Mouse (Mus musculus) olfactory bulb, adult 2 months (tissue): ENCODE data around the gene Upk3bl. TPM values are rescaled to one million over a fixed set of nuclear protein-coding genes. Genes with fewer than 3 reads are reported as not detected.
A peak's percentile ranks its signal among the peaks of the same experiment; 100 is the strongest.
"Not testable (repeated sequence)": the region's sequence is repeated elsewhere in the genome, so short reads cannot be mapped to it uniquely, and the experiment has no call there.

Experiments used
- H3K27ac ChIP-seq: fragments of 200-500 bp; 2 replicates; pipeline ENCODE4 v1.5.1; 2012; ENCODE audit warnings: low read depth, low read length; ENCODE audit not compliant: insufficient read depth
- H3K4me1 ChIP-seq: fragments of 200-500 bp; 2 replicates; pipeline ENCODE4 v1.6.1; 2012; ENCODE audit warnings: low read length; ENCODE audit not compliant: control insufficient read depth, insufficient read depth
- H3K4me3 ChIP-seq: fragments of 200-500 bp; 2 replicates; pipeline ENCODE4 v1.5.1; 2012; ENCODE audit warnings: mild to moderate bottlenecking, low read depth, low read length, moderate library complexity; ENCODE audit not compliant: insufficient read depth
- CTCF ChIP-seq: fragments of 200-500 bp; IDR thresholded peaks from 2 replicates; pipeline ENCODE4 v1.5.1; 2012; ENCODE audit warnings: low read depth, mild to moderate bottlenecking, low read length, moderate library complexity; ENCODE audit not compliant: insufficient read depth
- POLR2A ChIP-seq: fragments of 200-500 bp; IDR thresholded peaks from 2 replicates; pipeline ENCODE4 v1.6.1; 2012; ENCODE audit warnings: mild to moderate bottlenecking, low read depth, low read length, moderate library complexity; ENCODE audit not compliant: insufficient read depth
- WGBS: fragments of 180-500 bp; shearing (Covaris S2); methylation state at CpG from one replicate; pipeline ENCODE4 v1.1.7; 2018; 5-methylcytosine and 5-hydroxymethylcytosine counted together
- polyA plus RNA-seq: library from polyadenylated mRNA; stranded (reverse); fragments of >200 nt; gene quantifications from 2 replicates; pipeline ENCODE4 v1.2.4, GENCODE M21; 2012; ENCODE audit warnings: low replicate concordance; ENCODE audit not compliant: missing spikeins, insufficient read depth, insufficient read length

Upk3bl gene
- polyA plus RNA-seq, 1 experiment: not detected

DNA sequence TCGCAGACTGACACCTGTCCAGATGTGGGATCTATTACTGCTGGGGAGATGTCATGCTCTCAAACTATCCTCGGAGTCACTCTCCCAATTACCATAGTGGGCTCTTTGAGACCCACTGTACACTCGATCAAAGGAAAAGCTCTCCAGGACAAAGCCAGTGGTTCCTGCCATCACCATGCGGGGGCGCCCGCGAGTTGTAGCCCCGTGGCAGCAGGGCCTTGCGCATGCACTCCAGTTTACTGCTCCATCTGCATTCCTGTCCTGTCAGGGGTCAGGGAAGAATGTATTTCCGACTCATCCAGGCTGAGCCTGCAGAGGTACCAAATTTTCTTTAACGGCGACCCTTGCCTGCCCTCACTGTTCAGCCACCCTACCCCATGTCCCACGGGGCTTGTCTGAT, 9.4 kb upstream of the Upk3bl start:
- 76% methylated on average over 13 of the region's 13 CpGs for WGBS
- no peak for TF ChIP-seq POLR2A
- TF ChIP-seq CTCF: no peak
- Histone ChIP-seq H3K4me3 (no peak overlapping the region), H3K27ac (no peak overlapping the region), H3K4me1 (no peaks in the 10 kb centered on the region)

DNA sequence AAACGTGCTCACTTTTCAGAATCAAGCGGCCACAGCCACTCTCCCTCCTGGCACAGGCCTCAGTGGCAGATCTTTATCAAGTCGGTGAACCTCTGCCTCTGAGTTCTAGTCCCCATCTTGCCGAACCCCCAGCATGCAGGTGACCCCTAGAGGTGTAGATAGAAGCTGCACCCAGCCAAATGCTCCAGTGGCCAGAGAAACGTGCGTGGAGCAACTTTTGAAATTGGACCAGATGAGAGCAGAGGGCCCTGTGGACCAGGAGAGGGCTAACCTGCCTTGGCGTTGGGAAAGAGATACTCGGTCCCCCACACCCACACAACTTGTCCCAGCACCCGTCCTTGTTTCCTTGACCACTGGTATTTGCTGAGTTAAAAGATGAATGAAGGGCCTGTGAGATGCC, 8.9 kb upstream of the Upk3bl start:
- Histone ChIP-seq H3K27ac (no peak overlapping the region), H3K4me1 (no peaks in the 10 kb centered on the region), H3K4me3 (no peak overlapping the region)
- WGBS: 49% methylated on average over 9 of the region's 9 CpGs
- no peak for TF ChIP-seq CTCF
- no peak for TF ChIP-seq POLR2A

DNA sequence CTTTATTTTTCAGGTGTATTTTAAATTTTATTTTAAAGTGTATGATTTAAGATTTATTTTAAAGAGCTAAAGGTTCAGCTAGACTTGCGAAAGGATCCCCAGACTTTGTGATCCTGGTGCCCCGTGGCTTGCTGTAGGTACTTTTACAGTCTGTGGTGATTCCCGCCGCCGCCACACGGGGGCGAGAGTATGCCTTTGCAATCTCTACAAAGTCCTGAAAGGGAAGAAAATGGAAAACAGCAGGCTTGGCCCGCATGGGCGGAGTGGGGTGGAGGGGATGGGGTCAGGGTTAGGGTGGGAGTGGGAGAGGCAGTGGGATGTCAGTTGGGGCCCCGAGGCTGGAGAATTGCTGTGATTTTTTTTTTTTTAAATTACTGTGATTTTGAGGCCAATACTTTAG, 8.3 kb upstream of the Upk3bl start:
- H3K27ac ChIP-seq: no peak overlapping the region
- H3K4me3 ChIP-seq: no peak overlapping the region
- WGBS: 3% methylated on average over 10 of the region's 10 CpGs
- H3K4me1 ChIP-seq: no peaks in the 10 kb centered on the region
- no peak for TF ChIP-seq POLR2A
- TF ChIP-seq CTCF: peak; percentile 76; the same call in 1 of the 2 replicates

DNA sequence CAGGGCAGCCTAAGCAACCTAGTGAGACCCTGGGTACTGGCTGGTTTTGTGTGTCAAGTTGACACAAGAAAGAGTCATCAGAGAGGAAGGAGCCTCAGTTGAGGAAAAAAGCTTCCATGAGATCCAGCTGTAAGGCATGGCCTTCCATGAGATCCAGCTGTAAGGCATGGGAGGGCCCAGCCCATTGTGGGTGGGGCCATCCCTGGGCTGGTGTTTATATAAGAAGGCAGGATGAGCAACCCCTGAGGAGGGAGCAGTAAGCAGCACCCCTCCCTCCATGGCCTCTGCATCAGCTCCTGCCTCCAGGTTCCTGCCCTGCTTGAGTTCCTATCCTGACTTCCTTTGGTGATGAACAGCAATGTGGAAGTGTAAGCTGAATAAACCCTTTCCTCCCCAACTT, 5.8 kb upstream of the Upk3bl start:
- peaks cover 11% of the 10 kb centered on the region for H3K4me1 ChIP-seq
- H3K4me3 ChIP-seq, H3K27ac ChIP-seq: not testable (repeated sequence)

DNA sequence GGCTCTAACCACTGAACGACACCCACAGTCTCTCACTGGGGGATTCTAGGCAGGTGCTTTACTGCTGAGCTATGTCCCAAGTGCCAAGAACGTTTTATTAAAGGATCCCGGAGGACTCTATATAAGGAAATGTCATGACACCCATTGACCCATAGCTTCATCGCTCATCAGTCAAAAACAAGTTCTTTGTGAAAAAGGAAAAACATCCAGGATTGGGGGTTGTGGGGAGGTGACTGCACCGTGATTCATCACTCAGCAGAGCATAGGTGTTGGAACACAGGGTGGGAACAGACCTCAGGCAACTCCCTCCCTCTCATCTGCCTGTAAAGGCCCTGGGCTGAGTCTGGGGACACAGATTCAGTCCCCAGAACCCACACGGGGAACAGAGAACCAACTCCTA, 4.4 kb upstream of the Upk3bl start:
- H3K4me3 ChIP-seq: no peak overlapping the region
- 75% methylated on average over 6 of the region's 6 CpGs for WGBS
- no peak for TF ChIP-seq CTCF
- no peak for TF ChIP-seq POLR2A
- peaks cover 11% of the 10 kb centered on the region for H3K4me1 ChIP-seq
- H3K27ac ChIP-seq: no peak overlapping the region

DNA sequence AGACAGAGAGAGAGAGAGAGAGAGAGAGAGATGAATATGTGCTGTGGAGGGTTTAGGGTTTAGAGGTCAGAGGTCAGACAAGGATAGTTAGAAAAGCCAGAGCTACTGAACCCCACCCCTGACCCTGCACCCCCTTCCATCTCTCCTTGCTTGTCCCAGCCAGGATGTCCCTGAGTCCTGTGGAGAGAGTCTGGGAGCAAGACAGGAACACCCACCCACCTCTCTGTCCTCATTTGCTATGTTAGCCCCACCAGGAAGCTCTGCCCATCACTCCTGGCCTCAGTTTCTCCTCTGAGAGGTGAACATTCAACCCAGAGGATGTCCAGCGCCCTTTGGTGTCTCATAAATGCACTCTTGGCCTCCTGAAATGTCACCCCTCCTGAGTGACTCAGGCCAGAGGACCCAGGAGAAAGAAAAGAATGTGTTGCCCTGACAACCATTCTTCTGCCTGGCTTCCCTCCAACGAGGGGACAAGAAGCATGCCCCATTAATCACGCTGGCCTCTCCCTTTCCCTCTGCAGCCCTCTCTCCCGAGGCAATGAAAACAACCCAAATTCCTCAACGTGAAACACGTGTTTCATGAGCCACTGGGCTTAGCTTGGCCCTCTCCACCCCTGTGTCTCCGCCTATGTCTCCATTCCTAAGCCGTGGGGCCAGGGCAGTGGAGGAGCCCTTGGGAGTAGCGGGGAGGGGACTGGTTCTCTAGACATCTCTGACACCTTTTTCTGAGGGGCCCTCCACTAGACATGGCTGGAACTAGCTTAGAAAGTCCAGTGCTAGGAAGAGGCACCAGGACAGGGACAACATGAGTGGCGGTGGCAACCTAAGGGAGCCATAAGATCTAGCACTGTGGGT, 2.8 kb upstream of the Upk3bl start:
- WGBS: 32% methylated on average over 10 of the region's 10 CpGs
- H3K27ac ChIP-seq: no peak overlapping the region
- no peak for TF ChIP-seq CTCF
- TF ChIP-seq POLR2A: no peak
- H3K4me3 ChIP-seq: no peak overlapping the region
- peaks cover 11% of the 10 kb centered on the region for H3K4me1 ChIP-seq

DNA sequence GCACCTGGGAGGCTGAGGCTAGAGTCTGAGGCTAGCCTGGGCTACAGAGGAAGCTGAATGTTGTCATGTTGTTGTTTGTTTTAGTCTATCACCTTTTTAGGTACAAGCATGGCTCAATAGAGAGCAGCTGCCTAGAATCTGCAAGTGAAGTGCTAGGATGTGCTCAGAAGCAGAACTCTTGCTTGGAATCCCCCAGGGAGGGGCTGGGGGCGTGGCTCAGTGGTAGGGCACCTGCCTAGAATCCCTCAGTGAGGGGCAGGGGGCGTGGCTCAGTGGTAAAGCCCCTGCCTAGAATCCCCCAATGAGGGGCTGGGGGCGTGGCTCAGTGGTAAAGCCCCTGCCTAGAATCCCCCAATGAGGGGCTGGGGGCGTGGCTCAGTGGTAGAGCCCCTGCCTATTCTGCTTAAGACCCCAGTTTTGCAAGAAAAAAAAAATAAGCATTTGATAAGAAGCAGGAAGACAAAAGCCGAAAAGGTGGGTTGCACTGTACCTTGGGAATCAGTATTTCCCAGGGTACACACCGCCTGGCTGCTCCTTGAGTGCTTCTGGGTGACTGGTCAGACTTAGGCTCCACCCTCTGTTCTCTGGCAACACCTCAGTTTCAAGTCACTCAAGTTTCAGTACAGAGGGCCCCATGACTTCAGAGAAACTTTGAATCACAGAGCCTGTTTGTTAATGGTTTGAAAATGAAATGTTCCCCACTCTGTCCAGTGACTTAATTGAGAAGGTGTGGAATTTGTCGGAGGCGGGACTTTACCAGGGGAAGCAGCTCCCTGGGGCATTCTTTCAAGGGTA, 1.2 kb upstream of the Upk3bl start:
- Histone ChIP-seq H3K4me3 (no peak overlapping the region), H3K27ac (no peak overlapping the region), H3K4me1 (peaks cover 11% of the 10 kb centered on the region)
- no peak for TF ChIP-seq CTCF
- TF ChIP-seq POLR2A: no peak
- WGBS: 81% methylated on average over 8 of the region's 8 CpGs

DNA sequence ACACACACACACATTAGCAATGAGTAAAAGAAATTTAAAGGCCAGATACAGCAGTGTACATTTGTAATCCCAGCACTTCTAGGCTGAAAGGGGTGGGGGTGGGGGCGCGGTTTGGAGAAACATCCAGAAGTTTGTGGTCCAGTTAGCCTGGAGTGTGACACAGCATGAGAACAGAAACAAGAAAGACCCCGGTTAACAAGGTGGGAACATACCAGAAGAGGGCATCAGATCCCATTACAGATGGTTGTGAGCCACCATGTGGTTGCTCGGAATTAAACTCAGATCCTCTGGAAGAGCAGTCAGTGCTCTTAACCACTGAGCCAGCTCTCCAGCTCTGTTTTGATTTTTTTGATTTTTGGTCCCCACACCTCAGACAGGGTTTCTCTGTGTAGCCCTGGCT, 1.8 kb downstream of the Upk3bl start:
- 46% methylated on average over 4 of the region's 4 CpGs for WGBS

DNA sequence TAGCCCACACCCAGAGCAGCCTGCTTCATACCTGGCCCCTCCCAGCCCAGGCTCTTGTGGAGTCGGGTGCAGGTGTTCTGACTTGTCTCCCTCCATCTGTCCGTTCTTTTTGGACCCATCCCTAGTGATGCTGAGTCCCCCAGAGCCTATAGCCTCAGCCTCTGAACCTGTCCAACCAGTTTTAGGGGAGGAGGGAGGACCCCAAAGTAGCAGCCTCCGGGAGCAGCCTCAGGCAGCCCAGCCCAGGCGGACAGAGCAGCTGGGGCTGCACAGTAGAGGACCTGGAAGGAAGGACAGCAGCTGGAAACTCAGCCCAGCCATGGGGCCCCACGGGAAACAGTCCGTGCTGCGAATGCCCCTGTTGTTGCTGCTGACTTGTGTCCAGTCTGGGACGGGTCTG, 2.8 kb downstream of the Upk3bl start:
- WGBS: 40% methylated on average over 8 of the region's 8 CpGs
- TF ChIP-seq POLR2A (no peak), CTCF (no peak)
- no peak overlapping the region for H3K27ac ChIP-seq
- peaks cover 1% of the 10 kb centered on the region; the same call in 1 of the 2 replicates for H3K4me1 ChIP-seq
- H3K4me3 ChIP-seq: no peak overlapping the region

More for the DNA sequence above, 1.8 kb downstream of the Upk3bl start:
- H3K4me3 ChIP-seq: no peak overlapping the region
- no peak overlapping the region for H3K27ac ChIP-seq
- peaks cover 11% of the 10 kb centered on the region for H3K4me1 ChIP-seq
- no peak for TF ChIP-seq POLR2A
- TF ChIP-seq CTCF: no peak

DNA sequence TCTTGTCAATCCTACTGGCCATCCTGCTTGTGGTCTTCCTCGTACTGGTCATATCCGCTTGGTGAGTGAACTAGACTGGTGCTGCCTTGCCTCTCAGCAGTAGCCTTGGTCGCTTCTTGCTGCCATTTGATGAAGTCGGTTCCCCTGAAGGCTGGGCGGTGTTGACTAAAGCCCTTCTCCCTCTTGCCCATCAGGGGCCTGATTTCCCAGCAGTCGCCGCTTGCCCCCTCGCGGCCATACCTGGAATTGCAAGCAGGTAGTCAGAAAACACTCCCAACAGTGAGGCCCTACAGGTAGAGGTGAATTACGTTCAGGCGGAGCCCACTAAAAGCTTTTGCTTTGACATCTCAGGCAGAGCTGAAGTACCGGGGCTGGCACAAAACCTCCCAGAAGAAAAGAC, 7.3 kb downstream of the Upk3bl start:
- no peak overlapping the region for H3K4me3 ChIP-seq
- no peaks in the 10 kb centered on the region for H3K4me1 ChIP-seq
- 11% methylated on average over 12 of the region's 12 CpGs for WGBS

More for the DNA sequence above, 7.3 kb downstream of the Upk3bl start:
- TF ChIP-seq CTCF (peak; percentile 87), POLR2A (no peak)
- no peak overlapping the region for H3K27ac ChIP-seq
